Mouse (Mus musculus) C2C12 (cell line): ENCODE results near the gene Rassf3.

ENCODE experiments used
- CEBPB ChIP-seq: IDR thresholded peaks from one replicate; pipeline ENCODE4 v1.6.1; 2011; ENCODE audit warnings: low read depth, mild to moderate bottlenecking, control low read depth, moderate library complexity
- CTCF ChIP-seq: IDR thresholded peaks from one replicate; pipeline ENCODE4 v1.5.1; 2011; ENCODE audit not compliant: control insufficient read depth, insufficient read depth, insufficient read length
- FOSL1 ChIP-seq: IDR thresholded peaks from one replicate; pipeline ENCODE4 v1.8.0; 2011; ENCODE audit warnings: mild to moderate bottlenecking, low read length; ENCODE audit not compliant: poor library complexity, insufficient read depth, severe bottlenecking
- MAX ChIP-seq: IDR thresholded peaks from one replicate; pipeline ENCODE4 v1.6.1; 2011; ENCODE audit warnings: mild to moderate bottlenecking, control low read depth
- MYOG ChIP-seq: IDR thresholded peaks from one replicate; pipeline ENCODE4 v1.6.1; 2011; ENCODE audit not compliant: control insufficient read depth, insufficient read length; ENCODE audit errors: extremely low read depth
- USF1 ChIP-seq: IDR thresholded peaks from one replicate; pipeline ENCODE4 v1.6.1; 2011; ENCODE audit warnings: low read depth, mild to moderate bottlenecking, control low read depth, moderate library complexity

DNA sequence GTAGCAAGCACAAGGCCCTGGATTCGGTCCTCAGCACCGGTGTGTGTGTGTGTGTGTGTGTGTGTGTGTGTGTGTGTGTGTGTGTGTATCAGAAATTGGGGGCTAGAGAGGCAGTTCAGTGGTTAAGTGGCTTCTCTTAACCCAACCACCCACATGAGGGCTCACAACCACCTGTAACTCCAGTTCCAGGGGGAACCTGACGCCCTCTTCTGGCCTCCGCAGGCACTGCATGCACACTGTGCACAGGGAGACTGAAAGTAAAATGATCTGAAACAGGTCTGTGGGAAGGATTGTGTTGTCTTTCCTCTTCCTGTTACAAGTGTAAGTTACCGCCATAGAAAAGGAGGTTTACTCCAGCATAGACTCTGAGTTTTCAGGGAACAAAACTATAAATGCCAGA is 49.0 kb downstream of the Rassf3 start:
- no peak for TF ChIP-seq MAX
- no peak for TF ChIP-seq USF1
- no peak for TF ChIP-seq CTCF
- no peak for TF ChIP-seq MYOG
- TF ChIP-seq FOSL1, result no peak
- no peak for TF ChIP-seq CEBPB
